In the genomic region with DNA sequence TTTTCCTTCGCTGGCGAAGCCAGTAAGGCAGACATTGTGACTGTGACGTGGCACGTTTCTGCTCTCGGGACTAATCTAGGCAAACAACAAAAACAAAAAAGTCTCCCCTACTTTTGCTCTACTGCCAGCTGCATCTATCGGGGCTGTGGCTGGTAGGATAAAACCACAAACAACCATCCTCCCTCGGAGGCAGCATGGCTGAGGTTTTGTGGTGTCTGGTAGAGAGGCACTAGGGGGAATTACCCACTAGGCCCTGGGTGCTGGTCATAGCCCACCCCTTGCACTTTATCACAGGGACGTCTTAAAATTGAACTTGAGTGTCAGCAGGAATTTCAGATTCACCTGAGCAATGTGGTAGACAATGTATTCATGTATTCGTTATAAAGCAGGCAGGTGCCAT, we compare ENCODE assay signal across 22 mouse cellular contexts.
"Had no signal": no experiment of that assay in that cellular context is flagged by ENCODE, and none has a peak within 500 bp of the region (broad histone marks: within the 10 kb centered on the region; RNA-seq: fewer than 3 reads in every experiment).

No protein-coding gene starts in this region.

- H3K9ac ChIP-seq: heart, embryonic 12.5 days; hindbrain, embryonic 13.5 days; hindbrain, embryonic 15.5 days; limb, embryonic 13.5 days; limb, embryonic 15.5 days; liver, embryonic 12.5 days; liver, embryonic 14.5 days had no signal

- H3K4me2 ChIP-seq: heart, embryonic 12.5 days; hindbrain, embryonic 13.5 days; hindbrain, embryonic 15.5 days; limb, embryonic 13.5 days; limb, embryonic 15.5 days; liver, embryonic 12.5 days had no signal

- ATAC-seq: hindbrain, postnatal 0 days; intestine, embryonic 16.5 days; liver, embryonic 12.5 days had no signal

- H3K27ac ChIP-seq: gastrocnemius, adult 2 months; heart, embryonic 10.5 days; hindbrain, embryonic 13.5 days; hindbrain, embryonic 15.5 days; hindbrain, postnatal 0 days; layer of hippocampus, adult 2 months; limb, embryonic 13.5 days; limb, embryonic 15.5 days; liver, embryonic 12.5 days; liver, embryonic 14.5 days had no signal

- H3K4me1 ChIP-seq: heart, embryonic 10.5 days; heart, embryonic 12.5 days; hindbrain, embryonic 13.5 days; hindbrain, embryonic 15.5 days; limb, embryonic 15.5 days; liver, embryonic 12.5 days had no signal

- H3K27me3 ChIP-seq: heart, embryonic 12.5 days; hindbrain, embryonic 13.5 days; hindbrain, embryonic 15.5 days; limb, embryonic 13.5 days; limb, embryonic 15.5 days; liver, embryonic 12.5 days had no signal

- H3K36me3 ChIP-seq: heart, embryonic 10.5 days; heart, embryonic 12.5 days; hindbrain, embryonic 13.5 days; hindbrain, embryonic 15.5 days; limb, embryonic 13.5 days; limb, embryonic 15.5 days; liver, embryonic 12.5 days had no signal

- DNase-seq: gastrocnemius, adult 2 months; gastrocnemius, postnatal 10 days; gastrocnemius, postnatal 25 days; heart, postnatal 10 days; heart, postnatal 4 days; kidney, adult 11 months; kidney, adult 2 months; kidney, postnatal 10 days; kidney, postnatal 25 days; kidney, postnatal 4 days; left cerebral cortex, postnatal 4 days had no signal

- H3K4me3 ChIP-seq: gastrocnemius, adult 2 months; heart, embryonic 10.5 days; heart, embryonic 12.5 days; hindbrain, embryonic 13.5 days; hindbrain, embryonic 15.5 days; layer of hippocampus, adult 2 months; limb, embryonic 13.5 days; limb, embryonic 15.5 days; liver, embryonic 12.5 days had no signal
